In the genomic region with DNA sequence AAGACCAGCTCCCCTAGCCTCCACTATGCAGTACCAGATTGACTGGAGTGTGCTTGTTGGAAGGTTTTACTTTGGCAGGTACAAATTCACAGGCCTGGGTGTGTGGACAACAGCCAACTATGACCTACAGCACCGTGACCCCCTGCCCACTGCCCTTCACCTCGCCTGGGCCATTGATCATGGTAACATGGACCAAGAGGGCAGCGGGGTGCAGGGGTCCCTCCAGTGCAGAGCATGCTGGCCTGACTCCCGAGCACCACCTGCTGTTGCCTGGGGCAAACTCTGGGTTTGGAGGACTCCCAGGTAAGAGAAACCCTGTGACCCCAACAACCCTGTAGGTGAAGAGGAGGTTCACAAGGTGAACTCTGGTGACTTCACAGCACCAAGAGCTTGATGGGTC, we compare ENCODE assay signal across 22 mouse cellular contexts. TPM values are rescaled to one million over a fixed set of nuclear protein-coding genes. Genes with fewer than 3 reads are reported as not detected.
DNase-seq lines count a peak whose midpoint lies in the region; ATAC-seq and TF ChIP-seq lines count a peak whose summit lies in the region.
"Had no signal": no experiment of that assay in that cellular context is flagged by ENCODE, and none has a peak within 500 bp of the region (broad histone marks: within the 10 kb centered on the region; RNA-seq: fewer than 3 reads in every experiment).

No protein-coding gene starts in this region.

- no peak overlapping the region for H3K4me3 ChIP-seq in gastrocnemius, adult 2 months
- H3K4me3 ChIP-seq in liver, adult 2 months (ENCODE audit: insufficient read depth, low read depth, low read length): no peak overlapping the region
- no peak overlapping the region for H3K4me3 ChIP-seq in midbrain, embryonic 11.5 days (ENCODE audit: low read depth, low read length)
- H3K4me3 ChIP-seq in midbrain, embryonic 13.5 days (replicated peaks): no peak overlapping the region
- H3K4me3 ChIP-seq in liver, postnatal 0 days (ENCODE audit: low read depth, low read length): no peak overlapping the region
- H3K4me3 ChIP-seq: embryonic facial prominence, embryonic 10.5 days; forebrain, embryonic 13.5 days; heart, embryonic 10.5 days; hindbrain, embryonic 12.5 days had no signal

- ATAC-seq in midbrain, embryonic 11.5 days (ENCODE audit: low FRiP score): no peak
- no peak for ATAC-seq in midbrain, embryonic 13.5 days
- ATAC-seq in liver, postnatal 0 days: peak; percentile 79
- ATAC-seq: CD4-positive, CD25-positive, alpha-beta regulatory T cell, adult 4 months; forebrain, embryonic 13.5 days; hindbrain, embryonic 16.5 days had no signal

- TF ChIP-seq CTCF in gastrocnemius, adult 2 months (IDR thresholded peaks at IDR 0.05): 0 out of 2 replicates have a peak, but pooled peaks have one; percentile 3
- TF ChIP-seq CTCF in liver, adult 2 months (IDR thresholded peaks at IDR 0.05; ENCODE audit: low read depth, low read length): peak; percentile 71
- peak; percentile 73 for TF ChIP-seq CTCF in liver, postnatal 0 days (IDR thresholded peaks at IDR 0.05; ENCODE audit: low read depth)

- no peak overlapping the region for H3K27ac ChIP-seq in gastrocnemius, adult 2 months
- no peak overlapping the region for H3K27ac ChIP-seq in liver, adult 2 months (replicated peaks; ENCODE audit: insufficient read depth, low read depth, low read length)
- H3K27ac ChIP-seq in midbrain, embryonic 11.5 days (ENCODE audit: low read depth, low read length): no peak overlapping the region
- H3K27ac ChIP-seq in midbrain, embryonic 13.5 days: no peak overlapping the region
- H3K27ac ChIP-seq in liver, postnatal 0 days (ENCODE audit: low read depth): peak overlapping the region; percentile 93
- H3K27ac ChIP-seq: embryonic facial prominence, embryonic 10.5 days; forebrain, embryonic 13.5 days; hindbrain, embryonic 12.5 days had no signal

- H3K27me3 ChIP-seq in liver, adult 2 months (ENCODE audit: control insufficient read depth, insufficient read depth, low read length): no peaks in the 10 kb centered on the region
- no peaks in the 10 kb centered on the region; the same call in 1 of the 2 replicates for H3K27me3 ChIP-seq in midbrain, embryonic 11.5 days (ENCODE audit: control insufficient read depth, insufficient read depth, low read length)
- no peaks in the 10 kb centered on the region for H3K27me3 ChIP-seq in midbrain, embryonic 13.5 days
- H3K27me3 ChIP-seq in liver, postnatal 0 days (ENCODE audit: insufficient read depth, low read length): no peaks in the 10 kb centered on the region

- H3K79me2 ChIP-seq in liver, adult 2 months (ENCODE audit: control insufficient read depth, insufficient read depth, low read length): no peaks in the 10 kb centered on the region

- no peaks in the 10 kb centered on the region for H3K9me3 ChIP-seq in midbrain, embryonic 11.5 days (ENCODE audit: control insufficient read depth, low read length)
- H3K9me3 ChIP-seq in midbrain, embryonic 13.5 days: no peaks in the 10 kb centered on the region
- no peaks in the 10 kb centered on the region for H3K9me3 ChIP-seq in liver, postnatal 0 days (ENCODE audit: low read length)
- H3K9me3 ChIP-seq: embryonic facial prominence, embryonic 10.5 days; forebrain, embryonic 13.5 days; heart, embryonic 10.5 days; hindbrain, embryonic 12.5 days had no signal

- 18% methylated on average over 4 of the region's 4 CpGs for WGBS in liver, adult 2 months
- WGBS in midbrain, embryonic 11.5 days: 59% methylated on average over 4 of the region's 4 CpGs
- WGBS in midbrain, embryonic 13.5 days: 78% methylated on average over 4 of the region's 4 CpGs
- 57% methylated on average over 4 of the region's 4 CpGs for WGBS in liver, postnatal 0 days (ENCODE audit: insufficient replicate concordance)

- peak; percentile 84 for TF ChIP-seq EP300 in liver, postnatal 0 days (IDR thresholded peaks at IDR 0.05; ENCODE audit: low read depth)

- H3K36me3 ChIP-seq in liver, adult 2 months (ENCODE audit: control insufficient read depth, insufficient read depth, low read length): no peaks in the 10 kb centered on the region
- H3K36me3 ChIP-seq in midbrain, embryonic 11.5 days (ENCODE audit: control insufficient read depth, insufficient read depth, low read length): no peaks in the 10 kb centered on the region
- no peaks in the 10 kb centered on the region for H3K36me3 ChIP-seq in midbrain, embryonic 13.5 days
- no peaks in the 10 kb centered on the region for H3K36me3 ChIP-seq in liver, postnatal 0 days (replicated peaks; ENCODE audit: insufficient read depth, low read length)
- H3K36me3 ChIP-seq: embryonic facial prominence, embryonic 10.5 days; heart, embryonic 10.5 days; hindbrain, embryonic 12.5 days had no signal

- peaks cover 37% of the 10 kb centered on the region for H3K4me1 ChIP-seq in liver, adult 2 months (ENCODE audit: control insufficient read depth, insufficient read depth, low read length)
- no peaks in the 10 kb centered on the region; the same call in none of the 2 replicates for H3K4me1 ChIP-seq in midbrain, embryonic 11.5 days (ENCODE audit: control insufficient read depth, insufficient read depth, low read length)
- H3K4me1 ChIP-seq in midbrain, embryonic 13.5 days (replicated peaks): peaks cover 3% of the 10 kb centered on the region; the same call in 1 of the 2 replicates
- H3K4me1 ChIP-seq in liver, postnatal 0 days (ENCODE audit: insufficient read depth): peaks cover 18% of the 10 kb centered on the region

- no peak overlapping the region for H3K9ac ChIP-seq in liver, adult 2 months (ENCODE audit: low read depth, low read length)
- no peak overlapping the region for H3K9ac ChIP-seq in midbrain, embryonic 11.5 days (ENCODE audit: low read length)
- no peak overlapping the region for H3K9ac ChIP-seq in midbrain, embryonic 13.5 days (replicated peaks)
- no peak overlapping the region for H3K9ac ChIP-seq in liver, postnatal 0 days (replicated peaks)
- H3K9ac ChIP-seq: forebrain, embryonic 13.5 days; hindbrain, embryonic 12.5 days had no signal

- H3K4me2 ChIP-seq in midbrain, embryonic 11.5 days: no peak overlapping the region
- no peak overlapping the region for H3K4me2 ChIP-seq in midbrain, embryonic 13.5 days (replicated peaks)
- no peak overlapping the region for H3K4me2 ChIP-seq in liver, postnatal 0 days (ENCODE audit: low read depth, low read length)
- H3K4me2 ChIP-seq: forebrain, embryonic 13.5 days; hindbrain, embryonic 12.5 days had no signal

- no peak for DNase-seq in gastrocnemius, adult 2 months
- no peak for DNase-seq in gastrocnemius, postnatal 36 days
- peak; percentile 90 for DNase-seq in liver, adult 2 months (ENCODE audit: extremely low read depth, low read depth, low spot score)
- DNase-seq in liver: no peak
- DNase-seq in midbrain, embryonic 11.5 days (ENCODE audit: low spot score, missing footprints): peak; percentile 57
- peak; percentile 85 for DNase-seq in liver, postnatal 0 days
- no peak for DNase-seq in MN1 (ENCODE audit: low spot score)
- DNase-seq: adrenal gland, postnatal 10 days; B cell, adult 2 months; cerebellum, adult 18-20 months; cerebellum, adult 9-11 months; cerebellum, postnatal 36 days; heart, adult 18-20 months; heart, postnatal 10 days; heart, postnatal 4 days had no signal

- TF ChIP-seq POLR2A in liver, adult 2 months (IDR thresholded peaks at IDR 0.05; ENCODE audit: extremely low read depth, insufficient read depth, low read length): no peak

- intact Hi-C loops in gastrocnemius, adult 2 months (cut with DNase I): loop anchor here (5.0 kb wide), 1 partner anchor 35 kb away; no protein-coding TSS in a partner anchor
- intact Hi-C loops in gastrocnemius, postnatal 36 days (cut with DNase I): loop anchor here (5.0 kb wide), 1 partner anchor 35 kb away; no protein-coding TSS in a partner anchor

RNA-seq across cellular contexts. Expression of gene Gadd45b, which starts 27.9 kb away (rescaled TPM):
- total RNA-seq in gastrocnemius, adult 2 months (2021): 10 to 100 TPM; 23.6 to 28.4 TPM
- total RNA-seq in gastrocnemius, postnatal 36 days (2021): 10 to 100 TPM; 26.7 to 31.7 TPM
- 2.1 and 8.3 TPM in 2 replicates for total RNA-seq in liver, adult 2 months (2014; rRNA removed)
- polyA plus RNA-seq in liver, adult 2 months (2012; rRNA removed): 1.4 and 1.8 TPM in 2 replicates
- polyA plus RNA-seq in midbrain, embryonic 11.5 days (2014; fragmentation: Nextera tagmentation; extraction: Ambion mirVana): 10.1 and 11.3 TPM in 2 replicates
- polyA plus RNA-seq in midbrain, embryonic 13.5 days (2015; fragmentation: Nextera tagmentation; extraction: Ambion mirVana): 4.0 and 4.9 TPM in 2 replicates
- 17.3 and 18.7 TPM in 2 replicates for polyA plus RNA-seq in liver, postnatal 0 days (2015; fragmentation: Nextera tagmentation; extraction: Ambion mirVana)

RNA-seq across cellular contexts. Expression of gene Lmnb2, which starts 39.7 kb away (rescaled TPM):
- 1 to 10 TPM; 1.9 to 3.0 TPM for total RNA-seq in gastrocnemius, adult 2 months (2021)
- total RNA-seq in gastrocnemius, postnatal 36 days (2021): 1 to 10 TPM; 2.6 to 3.1 TPM
- 3.2 and 3.3 TPM in 2 replicates for total RNA-seq in liver, adult 2 months (2014; rRNA removed)
- polyA plus RNA-seq in liver, adult 2 months (2012; rRNA removed): 5.5 and 6.6 TPM in 2 replicates
- 19.4 and 19.7 TPM in 2 replicates for polyA plus RNA-seq in midbrain, embryonic 11.5 days (2014; fragmentation: Nextera tagmentation; extraction: Ambion mirVana)
- polyA plus RNA-seq in midbrain, embryonic 13.5 days (2015; fragmentation: Nextera tagmentation; extraction: Ambion mirVana): 46.9 and 48.2 TPM in 2 replicates
- polyA plus RNA-seq in liver, postnatal 0 days (2015; fragmentation: Nextera tagmentation; extraction: Ambion mirVana): 5.4 and 6.5 TPM in 2 replicates

RNA-seq across cellular contexts. Expression of gene Gng7, which starts 57.0 kb away (rescaled TPM):
- total RNA-seq in gastrocnemius, adult 2 months (2021): 1 to 10 TPM in 1 of 2 experiments, under 1 TPM in 1; 0.66 to 1.0 TPM
- under 1 TPM; 0.57 to 0.64 TPM for total RNA-seq in gastrocnemius, postnatal 36 days (2021)
- 0.09 and 0.13 TPM in 2 replicates for total RNA-seq in liver, adult 2 months (2014; rRNA removed)
- 0.65 TPM in 2 replicates for polyA plus RNA-seq in liver, adult 2 months (2012; rRNA removed)
- polyA plus RNA-seq in midbrain, embryonic 11.5 days (2014; fragmentation: Nextera tagmentation; extraction: Ambion mirVana): 6.6 and 7.0 TPM in 2 replicates
- 10.4 and 10.9 TPM in 2 replicates for polyA plus RNA-seq in midbrain, embryonic 13.5 days (2015; fragmentation: Nextera tagmentation; extraction: Ambion mirVana)
- polyA plus RNA-seq in liver, postnatal 0 days (2015; fragmentation: Nextera tagmentation; extraction: Ambion mirVana): 1.3 TPM in 2 replicates

RNA-seq across cellular contexts. Expression of gene Timm13, which starts 57.0 kb away (rescaled TPM):
- 100 to 1,000 TPM; 110 to 139 TPM for total RNA-seq in gastrocnemius, adult 2 months (2021)
- total RNA-seq in gastrocnemius, postnatal 36 days (2021): 100 to 1,000 TPM; 106 to 120 TPM
- 79.9 and 87.7 TPM in 2 replicates for total RNA-seq in liver, adult 2 months (2014; rRNA removed)
- 369 and 388 TPM in 2 replicates for polyA plus RNA-seq in liver, adult 2 months (2012; rRNA removed)
- polyA plus RNA-seq in midbrain, embryonic 11.5 days (2014; fragmentation: Nextera tagmentation; extraction: Ambion mirVana): 321 and 347 TPM in 2 replicates
- polyA plus RNA-seq in midbrain, embryonic 13.5 days (2015; fragmentation: Nextera tagmentation; extraction: Ambion mirVana): 331 TPM in 2 replicates
- polyA plus RNA-seq in liver, postnatal 0 days (2015; fragmentation: Nextera tagmentation; extraction: Ambion mirVana): 242 and 244 TPM in 2 replicates

Comparison
In these comparisons a context has a peak if more than half of its experiments do, and no peak if none do; other contexts are left out.
1. DNase-seq: peak in liver, adult 2 months (single experiment), midbrain, embryonic 11.5 days (single experiment) and liver, postnatal 0 days (single experiment); none in gastrocnemius, adult 2 months (single experiment), gastrocnemius, postnatal 36 days (0 of 2), liver (single experiment) and MN1 (single experiment).
2. CTCF ChIP-seq: peak in every context shown above with its lines; median percentile 73 in liver, postnatal 0 days; 71 in liver, adult 2 months; 3 in gastrocnemius, adult 2 months.